Mouse (Mus musculus): ENCODE data around the gene Acd. TPM values are rescaled to one million over a fixed set of nuclear protein-coding genes. Genes with fewer than 3 reads are reported as not detected.
A peak's percentile ranks its signal among the peaks of the same experiment; 100 is the strongest.

Gene Acd
- polyA plus RNA-seq (2014; fragmentation: Nextera tagmentation; extraction: Ambion mirVana) = 39.7 and 41.7 TPM in 2 replicates

GRCm38 (mm10) chr8:105700966-105701824, at the start of gene Acd, which contains the start of gene Pard6a:
Acd (minus strand) TSS chr8:105701102.
Pard6a (plus strand) TSS chr8:105701148.
- no peaks in the 10 kb centered on the region for H3K9me3 ChIP-seq (ENCODE audit: control insufficient read depth, low read length)
- under 1% methylated on average over 60 of the region's 60 CpGs for WGBS
- peak within 1 kb of the TSS; percentile 92 for H3K27ac ChIP-seq (replicated peaks in 1 of 2; ENCODE audit: control insufficient read depth in 1 of 2, insufficient read depth in 1 of 2, low read depth in 2 of 2, low read length in 2 of 2)
- no peaks in the 10 kb centered on the region for H3K27me3 ChIP-seq (ENCODE audit: control insufficient read depth, insufficient read depth, low read length)
- H3K4me1 ChIP-seq (ENCODE audit: control insufficient read depth in 2 of 2, insufficient read depth in 2 of 2, low read length in 2 of 2) = peaks cover 9 to 14% of the 10 kb centered on the region in 2 experiments; a peak in 3 of 4 replicates
- peaks cover 46% of the 10 kb centered on the region for H3K36me3 ChIP-seq (ENCODE audit: control insufficient read depth, insufficient read depth, low read length)
- ATAC-seq (ENCODE audit: insufficient number of reproducible peaks, insufficient read depth, low FRiP score, low read depth) = peak; percentile 75
- peak within 1 kb of the TSS; percentile 89 for H3K4me2 ChIP-seq (ENCODE audit: low read length)
- H3K9ac ChIP-seq (ENCODE audit: low read length) = peak within 1 kb of the TSS; percentile 73
- H3K4me3 ChIP-seq (ENCODE audit: control insufficient read depth in 1 of 2, insufficient read depth in 1 of 2, low read depth in 1 of 2, low read length in 2 of 2) = peak within 1 kb of the TSS; percentile 51 to 76

- Histone ChIP-seq H3K27ac (replicated peaks in 1 of 2; ENCODE audit: control insufficient read depth in 1 of 2, insufficient read depth in 1 of 2, low read depth in 2 of 2, low read length in 2 of 2) (peak overlapping the region; percentile 51 to 66), H3K4me3 (ENCODE audit: control insufficient read depth in 1 of 2, insufficient read depth in 1 of 2, low read depth in 1 of 2, low read length in 2 of 2) (no peak overlapping the region), H3K9ac (ENCODE audit: low read length) (no peak overlapping the region; the same call in 1 of the 2 replicates), H3K4me1 (ENCODE audit: control insufficient read depth in 2 of 2, insufficient read depth in 2 of 2, low read length in 2 of 2) (peaks cover 10 to 21% of the 10 kb centered on the region in 2 experiments), H3K4me2 (ENCODE audit: low read length) (peak overlapping the region; percentile 43), H3K36me3 (ENCODE audit: control insufficient read depth, insufficient read depth, low read length) (no peaks in the 10 kb centered on the region), H3K9me3 (ENCODE audit: control insufficient read depth, low read length) (no peaks in the 10 kb centered on the region), H3K27me3 (ENCODE audit: control insufficient read depth, insufficient read depth, low read length) (no peaks in the 10 kb centered on the region)
- 5% methylated on average over 11 of the region's 11 CpGs for WGBS
- peak; percentile 76 for ATAC-seq (ENCODE audit: insufficient number of reproducible peaks, insufficient read depth, low FRiP score, low read depth)
These were observed 49.7 kb upstream of the Acd start for GRCm38 (mm10) chr8:105750606-105751005.

- no peak for ATAC-seq (ENCODE audit: insufficient number of reproducible peaks, insufficient read depth, low FRiP score, low read depth)
- Histone ChIP-seq H3K4me1 (ENCODE audit: control insufficient read depth in 2 of 2, insufficient read depth in 2 of 2, low read length in 2 of 2) (peaks cover 0 to 9% of the 10 kb centered on the region in 2 experiments; a peak in 3 of 4 replicates), H3K4me3 (ENCODE audit: control insufficient read depth in 1 of 2, insufficient read depth in 1 of 2, low read depth in 1 of 2, low read length in 2 of 2) (no peak overlapping the region), H3K27ac (replicated peaks in 1 of 2; ENCODE audit: control insufficient read depth in 1 of 2, insufficient read depth in 1 of 2, low read depth in 2 of 2, low read length in 2 of 2) (no peak overlapping the region), H3K9ac (ENCODE audit: low read length) (no peak overlapping the region), H3K9me3 (ENCODE audit: control insufficient read depth, low read length) (no peaks in the 10 kb centered on the region), H3K4me2 (ENCODE audit: low read length) (no peak overlapping the region), H3K27me3 (ENCODE audit: control insufficient read depth, insufficient read depth, low read length) (no peaks in the 10 kb centered on the region), H3K36me3 (ENCODE audit: control insufficient read depth, insufficient read depth, low read length) (no peaks in the 10 kb centered on the region)
- 70% methylated on average over 4 of the region's 4 CpGs for WGBS
These were observed 42.4 kb upstream of the Acd start for GRCm38 (mm10) chr8:105743301-105743700.

- no peak for ATAC-seq (ENCODE audit: insufficient number of reproducible peaks, insufficient read depth, low FRiP score, low read depth)
- Histone ChIP-seq H3K4me1 (ENCODE audit: control insufficient read depth in 2 of 2, insufficient read depth in 2 of 2, low read length in 2 of 2) (no peaks in the 10 kb centered on the region; a peak in 1 of 4 replicates), H3K36me3 (ENCODE audit: control insufficient read depth, insufficient read depth, low read length) (no peaks in the 10 kb centered on the region), H3K27ac (replicated peaks in 1 of 2; ENCODE audit: control insufficient read depth in 1 of 2, insufficient read depth in 1 of 2, low read depth in 2 of 2, low read length in 2 of 2) (no peak overlapping the region), H3K4me3 (ENCODE audit: control insufficient read depth in 1 of 2, insufficient read depth in 1 of 2, low read depth in 1 of 2, low read length in 2 of 2) (no peak overlapping the region), H3K9me3 (ENCODE audit: control insufficient read depth, low read length) (no peaks in the 10 kb centered on the region), H3K9ac (ENCODE audit: low read length) (no peak overlapping the region), H3K4me2 (ENCODE audit: low read length) (no peak overlapping the region), H3K27me3 (ENCODE audit: control insufficient read depth, insufficient read depth, low read length) (no peaks in the 10 kb centered on the region)
- WGBS = 90% methylated on average over 5 of the region's 5 CpGs
These were observed 38.3 kb upstream of the Acd start for GRCm38 (mm10) chr8:105739216-105739615.

- Histone ChIP-seq H3K9ac (ENCODE audit: low read length) (no peak overlapping the region), H3K9me3 (ENCODE audit: control insufficient read depth, low read length) (no peaks in the 10 kb centered on the region), H3K27me3 (ENCODE audit: control insufficient read depth, insufficient read depth, low read length) (no peaks in the 10 kb centered on the region), H3K27ac (replicated peaks in 1 of 2; ENCODE audit: control insufficient read depth in 1 of 2, insufficient read depth in 1 of 2, low read depth in 2 of 2, low read length in 2 of 2) (no peak overlapping the region), H3K36me3 (ENCODE audit: control insufficient read depth, insufficient read depth, low read length) (no peaks in the 10 kb centered on the region), H3K4me3 (ENCODE audit: control insufficient read depth in 1 of 2, insufficient read depth in 1 of 2, low read depth in 1 of 2, low read length in 2 of 2) (no peak overlapping the region), H3K4me1 (ENCODE audit: control insufficient read depth in 2 of 2, insufficient read depth in 2 of 2, low read length in 2 of 2) (peaks cover 0 to 4% of the 10 kb centered on the region in 2 experiments; a peak in 1 of 4 replicates), H3K4me2 (ENCODE audit: low read length) (no peak overlapping the region)
- WGBS = 89% methylated on average over 5 of the region's 5 CpGs
- no peak for ATAC-seq (ENCODE audit: insufficient number of reproducible peaks, insufficient read depth, low FRiP score, low read depth)
These were observed 31.3 kb upstream of the Acd start for GRCm38 (mm10) chr8:105732186-105732585.

- H3K27ac ChIP-seq (replicated peaks in 1 of 2; ENCODE audit: control insufficient read depth in 1 of 2, insufficient read depth in 1 of 2, low read depth in 2 of 2, low read length in 2 of 2) = peak overlapping the region; percentile 23 to 68
- H3K4me3 ChIP-seq (ENCODE audit: control insufficient read depth in 1 of 2, insufficient read depth in 1 of 2, low read depth in 1 of 2, low read length in 2 of 2) = no peak overlapping the region
- 0 out of 2 replicates have a peak overlapping the region, but pooled peaks have one; percentile 6 for H3K4me2 ChIP-seq (ENCODE audit: low read length)
- WGBS = 66% methylated on average over 18 of the region's 18 CpGs
- H3K36me3 ChIP-seq (ENCODE audit: control insufficient read depth, insufficient read depth, low read length) = peaks cover 17% of the 10 kb centered on the region
- H3K9me3 ChIP-seq (ENCODE audit: control insufficient read depth, low read length) = no peaks in the 10 kb centered on the region
- no peak overlapping the region for H3K9ac ChIP-seq (ENCODE audit: low read length)
- H3K27me3 ChIP-seq (ENCODE audit: control insufficient read depth, insufficient read depth, low read length) = no peaks in the 10 kb centered on the region
- peaks cover 0 to 4% of the 10 kb centered on the region in 2 experiments; a peak in 1 of 4 replicates for H3K4me1 ChIP-seq (ENCODE audit: control insufficient read depth in 2 of 2, insufficient read depth in 2 of 2, low read length in 2 of 2)
- ATAC-seq (ENCODE audit: insufficient number of reproducible peaks, insufficient read depth, low FRiP score, low read depth) = peak; percentile 81
These were observed 26.7 kb upstream of the Acd start for GRCm38 (mm10) chr8:105727397-105728124.

- Histone ChIP-seq H3K27me3 (ENCODE audit: control insufficient read depth, insufficient read depth, low read length) (no peaks in the 10 kb centered on the region), H3K4me1 (ENCODE audit: control insufficient read depth in 2 of 2, insufficient read depth in 2 of 2, low read length in 2 of 2) (peaks cover 0 to 4% of the 10 kb centered on the region in 2 experiments; a peak in 1 of 4 replicates), H3K9me3 (ENCODE audit: control insufficient read depth, low read length) (no peaks in the 10 kb centered on the region), H3K36me3 (ENCODE audit: control insufficient read depth, insufficient read depth, low read length) (peaks cover 17% of the 10 kb centered on the region), H3K27ac (replicated peaks in 1 of 2; ENCODE audit: control insufficient read depth in 1 of 2, insufficient read depth in 1 of 2, low read depth in 2 of 2, low read length in 2 of 2) (no peak overlapping the region), H3K4me2 (ENCODE audit: low read length) (no peak overlapping the region), H3K9ac (ENCODE audit: low read length) (no peak overlapping the region), H3K4me3 (ENCODE audit: control insufficient read depth in 1 of 2, insufficient read depth in 1 of 2, low read depth in 1 of 2, low read length in 2 of 2) (no peak overlapping the region)
- 80% methylated on average over 5 of the region's 5 CpGs for WGBS
- ATAC-seq (ENCODE audit: insufficient number of reproducible peaks, insufficient read depth, low FRiP score, low read depth) = no peak
These were observed 24.8 kb upstream of the Acd start for GRCm38 (mm10) chr8:105725726-105726125.

All from heart, embryonic 14.5 days (tissue).